Mouse (Mus musculus) hindbrain, embryonic 12.5 days (tissue): ENCODE results near the gene Sh3yl1. TPM values are rescaled to one million over a fixed set of nuclear protein-coding genes. Genes with fewer than 3 reads are reported as not detected.

ENCODE experiments used
- ATAC-seq: fragments of 200-750 bp; cut with Nextera tagmentation; 2 replicates; pipeline ENCODE4 v1.8.0; 2017; ENCODE audit warnings: moderate TSS enrichment; ENCODE audit not compliant: low FRiP score
- H3K27ac ChIP-seq: fragments of 300-500 bp; sonication (generic); 2 replicates; pipeline ENCODE4 v1.5.1; 2016; ENCODE audit warnings: mild to moderate bottlenecking
- H3K27me3 ChIP-seq: fragments of 300-500 bp; sonication (generic); 2 replicates; pipeline ENCODE4 v1.6.1; 2016; ENCODE audit warnings: mild to moderate bottlenecking
- H3K36me3 ChIP-seq: fragments of 300-500 bp; sonication (generic); 2 replicates; pipeline ENCODE4 v1.6.1; 2016; ENCODE audit warnings: mild to moderate bottlenecking
- H3K4me1 ChIP-seq: fragments of 300-500 bp; sonication (generic); 2 replicates; pipeline ENCODE4 v1.6.1; 2016
- H3K4me2 ChIP-seq: fragments of 300-500 bp; sonication (generic); replicated peaks from 2 replicates; pipeline ENCODE4 v1.6.1; 2016; ENCODE audit warnings: mild to moderate bottlenecking
- H3K4me3 ChIP-seq: fragments of 300-500 bp; sonication (generic); 2 replicates; pipeline ENCODE4 v1.5.1; 2016; ENCODE audit warnings: mild to moderate bottlenecking
- H3K9ac ChIP-seq: fragments of 300-500 bp; sonication (generic); 2 replicates; pipeline ENCODE4 v1.6.1; 2016; ENCODE audit warnings: mild to moderate bottlenecking, moderate library complexity
- H3K9me3 ChIP-seq: fragments of 300-500 bp; sonication (generic); replicated peaks from 2 replicates; pipeline ENCODE4 v1.6.1; 2016; ENCODE audit warnings: mild to moderate bottlenecking
- WGBS: fragments of 180-500 bp; shearing (Covaris S2); methylation state at CpG from one replicate; pipeline ENCODE4 v1.1.7; 2016; 5-methylcytosine and 5-hydroxymethylcytosine counted together
- polyA plus RNA-seq: library from polyadenylated mRNA; unstranded; fragments of >200 nt; fragmentation: Nextera tagmentation; extraction: Ambion mirVana; gene quantifications from 2 replicates; pipeline ENCODE4 v1.2.1, GENCODE M21; 2016

The Sh3yl1 gene
- polyA plus RNA-seq, 1 experiment from 2014 or later, result 33.1 TPM

- Histone ChIP-seq H3K9me3 (no peaks in the 10 kb centered on the region), H3K9ac (no peak overlapping the region), H3K4me3 (no peak overlapping the region), H3K4me1 (no peaks in the 10 kb centered on the region), H3K4me2 (no peak overlapping the region), H3K27ac (no peak overlapping the region), H3K27me3 (no peaks in the 10 kb centered on the region), H3K36me3 (no peaks in the 10 kb centered on the region)
- no peak for ATAC-seq
- WGBS, result 20% methylated on average over 3 of the region's 3 CpGs
Observed at GRCm38 (mm10) chr12:31005010-31005409, 93.5 kb downstream of the Sh3yl1 start.

DNA sequence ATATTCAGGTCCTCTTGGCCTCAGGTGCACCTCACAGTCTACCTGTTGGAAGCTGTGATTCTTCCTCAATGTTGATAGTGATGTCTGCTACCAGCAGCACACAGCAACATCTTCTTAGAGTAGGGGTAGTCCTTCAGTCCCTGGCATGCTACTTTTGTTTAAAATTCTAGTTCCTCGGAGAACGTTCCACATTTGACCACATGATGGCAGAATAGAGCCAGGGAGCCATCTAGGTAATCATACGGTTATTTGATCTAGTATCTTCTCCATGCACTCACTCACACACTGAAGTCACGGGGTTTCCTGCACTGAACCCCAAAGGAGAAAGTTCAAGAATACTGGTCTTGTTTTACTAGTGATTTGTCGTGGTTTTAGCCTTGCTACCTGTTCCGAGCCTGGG lies 96.7 kb downstream of the Sh3yl1 start:
- ATAC-seq, result no peak
- H3K9me3 ChIP-seq, result no peaks in the 10 kb centered on the region

More for the DNA sequence above, 96.7 kb downstream of the Sh3yl1 start:
- 31% methylated on average over 6 of the region's 6 CpGs for WGBS
- Histone ChIP-seq H3K4me3 (no peak overlapping the region), H3K4me1 (no peaks in the 10 kb centered on the region), H3K4me2 (no peak overlapping the region), H3K9ac (no peak overlapping the region), H3K36me3 (no peaks in the 10 kb centered on the region), H3K27me3 (no peaks in the 10 kb centered on the region), H3K27ac (no peak overlapping the region)

Other genes starting within 250 kb of the Sh3yl1 start
- 0.21 and 1.2 TPM in 2 replicates for gene Alkal2, start 27.3 kb upstream of the Sh3yl1 start, polyA plus RNA-seq
- gene Acp1, start 79 bp upstream of the Sh3yl1 start, polyA plus RNA-seq, result 130 and 136 TPM in 2 replicates
- 0.21 and 0.30 TPM in 2 replicates for gene Fam110c, start 162.2 kb downstream of the Sh3yl1 start, polyA plus RNA-seq